8 mouse cellular contexts compared by ENCODE assay signal in genomic region chr9:59056281-59056680, GRCm38 (mm10). TPM values are rescaled to one million over a fixed set of nuclear protein-coding genes. Genes with fewer than 3 reads are reported as not detected.
A peak's percentile ranks its signal among the peaks of the same experiment; 100 is the strongest.
DNase-seq lines count a peak whose midpoint lies in the region; ATAC-seq and TF ChIP-seq lines count a peak whose summit lies in the region.
"Had no signal": no experiment of that assay in that cellular context is flagged by ENCODE, and none has a peak within 500 bp of the region (broad histone marks: within the 10 kb centered on the region; RNA-seq: fewer than 3 reads in every experiment).

No protein-coding gene starts in this region.

- no peaks in the 10 kb centered on the region for H3K9me3 ChIP-seq in hindbrain, postnatal 0 days (ENCODE audit: low read length)
- H3K9me3 ChIP-seq in midbrain, postnatal 0 days (ENCODE audit: low read length) = no peaks in the 10 kb centered on the region

- H3K9ac ChIP-seq in hindbrain, postnatal 0 days (replicated peaks; ENCODE audit: low read length) = no peak overlapping the region
- no peak overlapping the region for H3K9ac ChIP-seq in midbrain, postnatal 0 days (replicated peaks; ENCODE audit: low read length, poor library complexity, severe bottlenecking)

- ATAC-seq in hindbrain, postnatal 0 days = no peak
- ATAC-seq in midbrain, postnatal 0 days (ENCODE audit: low FRiP score) = no peak

- no peak overlapping the region for H3K4me2 ChIP-seq in hindbrain, postnatal 0 days (ENCODE audit: low read depth, low read length)
- no peak overlapping the region for H3K4me2 ChIP-seq in midbrain, postnatal 0 days (ENCODE audit: low read depth, low read length, poor library complexity, severe bottlenecking)

- 69% methylated on average over 8 of the region's 8 CpGs for WGBS in hindbrain, postnatal 0 days
- WGBS in midbrain, postnatal 0 days = 83% methylated on average over 8 of the region's 8 CpGs

- intact Hi-C loops in left cerebral cortex, postnatal 4 days (cut with DNase I) = no loop called here

- no peak for TF ChIP-seq CTCF in hindbrain, postnatal 0 days (IDR thresholded peaks at IDR 0.05; ENCODE audit: low read depth)
- no peak for TF ChIP-seq CTCF in midbrain, postnatal 0 days (IDR thresholded peaks at IDR 0.05)

- peak; percentile 50 for DNase-seq in left cerebral cortex, postnatal 4 days
- no peak for DNase-seq in left cerebral cortex, adult 8-10 months (ENCODE audit: low spot score in 2 of 2)
- DNase-seq in heart, adult 8-10 months (ENCODE audit: low spot score) = peak; percentile 19
- peak; percentile 4 to 45 for DNase-seq in kidney, postnatal 25 days
- peak; percentile 48 for DNase-seq in testis, postnatal 14 days (ENCODE audit: low spot score)
- no peak for DNase-seq in hindbrain, postnatal 0 days (ENCODE audit: low spot score)
- no peak for DNase-seq in midbrain, postnatal 0 days (ENCODE audit: low spot score)

- H3K4me1 ChIP-seq in hindbrain, postnatal 0 days (ENCODE audit: insufficient read depth, low read length) = no peaks in the 10 kb centered on the region
- no peaks in the 10 kb centered on the region for H3K4me1 ChIP-seq in midbrain, postnatal 0 days (ENCODE audit: insufficient read depth, low read length)

- no peaks in the 10 kb centered on the region for H3K27me3 ChIP-seq in hindbrain, postnatal 0 days (ENCODE audit: insufficient read depth, low read length)
- H3K27me3 ChIP-seq in midbrain, postnatal 0 days (ENCODE audit: insufficient read depth, low read length) = no peaks in the 10 kb centered on the region

- no peaks in the 10 kb centered on the region for H3K36me3 ChIP-seq in hindbrain, postnatal 0 days (ENCODE audit: insufficient read depth, low read length)
- H3K36me3 ChIP-seq in midbrain, postnatal 0 days (ENCODE audit: insufficient read depth, low read length) = no peaks in the 10 kb centered on the region

- H3K27ac ChIP-seq in hindbrain, postnatal 0 days = no peak overlapping the region
- no peak overlapping the region for H3K27ac ChIP-seq in midbrain, postnatal 0 days (ENCODE audit: low read depth, low read length)
- H3K27ac ChIP-seq: macrophage had no signal

- no peak overlapping the region for H3K4me3 ChIP-seq in hindbrain, postnatal 0 days (ENCODE audit: low read length)
- no peak overlapping the region for H3K4me3 ChIP-seq in midbrain, postnatal 0 days (ENCODE audit: low read depth, low read length)

RNA-seq across cellular contexts. Expression of gene Neo1, which starts 20.0 kb away (rescaled TPM):
- 100 to 1,000 TPM; 286 to 290 TPM for total RNA-seq in left cerebral cortex, postnatal 4 days (2021)
- total RNA-seq in left cerebral cortex, adult 8-10 months (2022) = 10 to 100 TPM; 74.2 to 81.5 (median 78.4) TPM
- 10 to 100 TPM; 43.4 to 53.8 (median 45.1) TPM for total RNA-seq in heart, adult 8-10 months (2022)
- total RNA-seq in hindbrain, postnatal 0 days (2014; rRNA removed) = 160 and 177 TPM in 2 replicates
- 34.4 and 38.7 TPM in 2 replicates for polyA plus RNA-seq in hindbrain, postnatal 0 days (2015; fragmentation: Nextera tagmentation; extraction: Ambion mirVana)
- total RNA-seq in midbrain, postnatal 0 days (2014; rRNA removed) = 181 and 194 TPM in 2 replicates
- polyA plus RNA-seq in midbrain, postnatal 0 days (2015; fragmentation: Nextera tagmentation; extraction: Ambion mirVana) = 32.0 and 40.7 TPM in 2 replicates

Comparison
In these comparisons a context has a peak if more than half of its experiments do, and no peak if none do; other contexts are left out.
1. DNase-seq: peak in left cerebral cortex, postnatal 4 days (single experiment), heart, adult 8-10 months (single experiment), kidney, postnatal 25 days (2 of 2) and testis, postnatal 14 days (single experiment); none in left cerebral cortex, adult 8-10 months (0 of 2), hindbrain, postnatal 0 days (single experiment) and midbrain, postnatal 0 days (single experiment).